Mouse (Mus musculus): ENCODE data around the gene Clcnka. TPM values are rescaled to one million over a fixed set of nuclear protein-coding genes. Genes with fewer than 3 reads are reported as not detected.
A peak's percentile ranks its signal among the peaks of the same experiment; 100 is the strongest.

The Clcnka gene
- polyA plus RNA-seq, 1 experiment from 2014 or later: not detected

DNA sequence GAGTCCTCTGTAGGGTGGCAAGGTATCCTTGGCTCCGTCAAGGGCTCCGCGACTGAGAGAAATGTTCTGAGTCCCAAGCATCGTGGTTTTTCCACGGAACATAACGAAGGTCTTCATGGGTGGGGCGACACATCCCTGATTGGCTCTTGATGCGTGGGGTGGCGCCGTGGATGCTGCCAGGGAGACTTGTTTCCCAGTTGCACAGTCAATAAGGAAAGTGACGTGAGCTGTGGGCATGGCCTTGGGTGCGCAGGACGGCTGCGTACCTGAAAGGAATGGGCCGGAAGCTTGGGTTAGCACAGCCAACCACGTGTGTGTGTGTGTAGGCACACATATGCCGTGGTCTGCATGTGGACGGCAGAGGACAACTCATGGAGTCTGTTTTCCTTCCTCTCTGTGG is 34.7 kb upstream of the Clcnka start:
- no peaks in the 10 kb centered on the region for H3K9me3 ChIP-seq (ENCODE audit: control insufficient read depth, low read length)
- no peaks in the 10 kb centered on the region for H3K36me3 ChIP-seq (ENCODE audit: control insufficient read depth, insufficient read depth, low read length)
- ATAC-seq (ENCODE audit: insufficient read depth, low FRiP score, low TSS enrichment): no peak
- H3K4me3 ChIP-seq (ENCODE audit: low read depth, low read length): no peak overlapping the region
- 84% methylated on average over 18 of the region's 18 CpGs for WGBS
- no peaks in the 10 kb centered on the region for H3K27me3 ChIP-seq (ENCODE audit: control insufficient read depth, insufficient read depth, low read length)
- H3K27ac ChIP-seq (ENCODE audit: low read depth, low read length): no peak overlapping the region
- no peak for DNase-seq (ENCODE audit: low spot score)
- H3K4me2 ChIP-seq (ENCODE audit: low read depth): no peak overlapping the region
- no peaks in the 10 kb centered on the region for H3K4me1 ChIP-seq (ENCODE audit: control insufficient read depth, insufficient read depth, low read length)
- no peak overlapping the region for H3K9ac ChIP-seq (ENCODE audit: low read length)

GRCm38 (mm10) chr4:141432666-141433065 is 34.1 kb upstream of the Clcnka start:
- Histone ChIP-seq H3K4me3 (ENCODE audit: low read depth, low read length) (no peak overlapping the region), H3K9me3 (ENCODE audit: control insufficient read depth, low read length) (no peaks in the 10 kb centered on the region), H3K4me2 (ENCODE audit: low read depth) (no peak overlapping the region), H3K27me3 (ENCODE audit: control insufficient read depth, insufficient read depth, low read length) (no peaks in the 10 kb centered on the region), H3K27ac (ENCODE audit: low read depth, low read length) (no peak overlapping the region), H3K9ac (ENCODE audit: low read length) (no peak overlapping the region), H3K36me3 (ENCODE audit: control insufficient read depth, insufficient read depth, low read length) (no peaks in the 10 kb centered on the region), H3K4me1 (ENCODE audit: control insufficient read depth, insufficient read depth, low read length) (no peaks in the 10 kb centered on the region)
- DNase-seq (ENCODE audit: low spot score) (no peak), ATAC-seq (ENCODE audit: insufficient read depth, low FRiP score, low TSS enrichment) (no peak)
- 67% methylated on average over 14 of the region's 14 CpGs for WGBS

- no peak overlapping the region for H3K4me2 ChIP-seq (ENCODE audit: low read depth)
Observed at GRCm38 (mm10) chr4:141430997-141431396, 32.5 kb upstream of the Clcnka start.

DNA sequence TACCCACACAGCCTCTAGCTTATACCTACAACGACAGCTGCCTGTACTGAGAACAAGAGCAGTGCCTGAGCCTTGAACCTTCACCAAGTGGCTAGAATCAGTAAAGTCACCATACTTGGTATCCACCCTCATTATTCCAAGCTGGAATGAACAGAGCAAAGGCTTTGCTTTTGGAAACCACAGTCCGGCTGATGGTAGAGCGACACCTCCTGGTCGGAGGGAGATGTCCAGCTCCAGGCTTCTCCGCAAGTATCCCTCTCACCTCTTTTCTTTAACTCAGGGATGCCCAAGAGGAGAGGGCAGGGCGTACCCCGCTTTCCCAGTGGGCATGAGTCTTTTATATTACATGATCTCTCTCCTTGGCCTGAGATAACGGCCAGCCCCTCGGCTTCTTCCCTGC is 31.3 kb upstream of the Clcnka start:
- Histone ChIP-seq H3K27me3 (ENCODE audit: control insufficient read depth, insufficient read depth, low read length) (0 out of 2 replicates have a peak, but pooled peaks cover 8% of the 10 kb centered on the region), H3K9ac (ENCODE audit: low read length) (no peak overlapping the region), H3K4me3 (ENCODE audit: low read depth, low read length) (no peak overlapping the region), H3K27ac (ENCODE audit: low read depth, low read length) (no peak overlapping the region), H3K36me3 (ENCODE audit: control insufficient read depth, insufficient read depth, low read length) (no peaks in the 10 kb centered on the region), H3K9me3 (ENCODE audit: control insufficient read depth, low read length) (no peaks in the 10 kb centered on the region), H3K4me1 (ENCODE audit: control insufficient read depth, insufficient read depth, low read length) (0 out of 2 replicates have a peak, but pooled peaks cover 3% of the 10 kb centered on the region), H3K4me2 (ENCODE audit: low read depth) (no peak overlapping the region)
- ATAC-seq (ENCODE audit: insufficient read depth, low FRiP score, low TSS enrichment) (no peak), DNase-seq (ENCODE audit: low spot score) (peak; percentile 25)
- WGBS: 52% methylated on average over 9 of the region's 9 CpGs

More at GRCm38 (mm10) chr4:141430997-141431396, 32.5 kb upstream of the Clcnka start:
- Histone ChIP-seq H3K4me1 (ENCODE audit: control insufficient read depth, insufficient read depth, low read length) (no peaks in the 10 kb centered on the region), H3K9ac (ENCODE audit: low read length) (no peak overlapping the region), H3K4me3 (ENCODE audit: low read depth, low read length) (no peak overlapping the region), H3K9me3 (ENCODE audit: control insufficient read depth, low read length) (no peaks in the 10 kb centered on the region), H3K27me3 (ENCODE audit: control insufficient read depth, insufficient read depth, low read length) (no peaks in the 10 kb centered on the region), H3K27ac (ENCODE audit: low read depth, low read length) (no peak overlapping the region), H3K36me3 (ENCODE audit: control insufficient read depth, insufficient read depth, low read length) (no peaks in the 10 kb centered on the region)
- 53% methylated on average over 9 of the region's 9 CpGs for WGBS
- DNase-seq (ENCODE audit: low spot score) (peak; percentile 67), ATAC-seq (ENCODE audit: insufficient read depth, low FRiP score, low TSS enrichment) (no peak)

DNA sequence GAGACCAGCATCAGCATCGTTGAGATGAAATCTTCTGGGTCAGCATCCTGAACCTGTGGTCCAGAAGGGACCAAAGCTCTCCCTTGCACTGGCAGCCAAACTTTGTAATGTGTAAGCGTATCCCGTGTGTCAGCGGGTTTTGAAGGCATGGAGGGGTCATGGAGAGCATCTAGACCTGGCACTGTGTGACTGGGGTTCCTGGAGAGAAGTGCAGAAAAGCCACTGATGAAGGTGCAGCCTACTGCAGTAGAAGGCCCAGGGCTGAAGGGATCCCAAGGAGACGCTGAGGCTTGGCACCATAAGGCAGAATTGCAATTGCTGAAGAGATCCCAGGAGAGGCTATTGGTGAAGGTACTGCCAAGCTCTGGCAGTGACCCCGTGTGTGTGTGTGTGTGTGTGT is 30.9 kb upstream of the Clcnka start:
- DNase-seq (ENCODE audit: low spot score) (no peak), ATAC-seq (ENCODE audit: insufficient read depth, low FRiP score, low TSS enrichment) (no peak)
- 0 out of 2 replicates have a peak, but pooled peaks cover 9% of the 10 kb centered on the region for H3K27me3 ChIP-seq (ENCODE audit: control insufficient read depth, insufficient read depth, low read length)
- no peaks in the 10 kb centered on the region for H3K36me3 ChIP-seq (ENCODE audit: control insufficient read depth, insufficient read depth, low read length)
- H3K27ac ChIP-seq (ENCODE audit: low read depth, low read length): no peak overlapping the region
- no peaks in the 10 kb centered on the region for H3K9me3 ChIP-seq (ENCODE audit: control insufficient read depth, low read length)
- 0 out of 2 replicates have a peak, but pooled peaks cover 3% of the 10 kb centered on the region for H3K4me1 ChIP-seq (ENCODE audit: control insufficient read depth, insufficient read depth, low read length)
- H3K4me3 ChIP-seq (ENCODE audit: low read depth, low read length): no peak overlapping the region
- H3K4me2 ChIP-seq (ENCODE audit: low read depth): no peak overlapping the region
- 78% methylated on average over 6 of the region's 6 CpGs for WGBS
- H3K9ac ChIP-seq (ENCODE audit: low read length): no peak overlapping the region

- H3K4me2 ChIP-seq (ENCODE audit: low read depth): no peak overlapping the region
- H3K9me3 ChIP-seq (ENCODE audit: control insufficient read depth, low read length): no peaks in the 10 kb centered on the region
- H3K36me3 ChIP-seq (ENCODE audit: control insufficient read depth, insufficient read depth, low read length): no peaks in the 10 kb centered on the region
- H3K4me1 ChIP-seq (ENCODE audit: control insufficient read depth, insufficient read depth, low read length): 0 out of 2 replicates have a peak, but pooled peaks cover 3% of the 10 kb centered on the region
- DNase-seq (ENCODE audit: low spot score) (no peak), ATAC-seq (ENCODE audit: insufficient read depth, low FRiP score, low TSS enrichment) (no peak)
- H3K27me3 ChIP-seq (ENCODE audit: control insufficient read depth, insufficient read depth, low read length): 0 out of 2 replicates have a peak, but pooled peaks cover 9% of the 10 kb centered on the region
- H3K27ac ChIP-seq (ENCODE audit: low read depth, low read length): no peak overlapping the region
- WGBS: 89% methylated on average over 13 of the region's 13 CpGs
- H3K9ac ChIP-seq (ENCODE audit: low read length): no peak overlapping the region
- no peak overlapping the region for H3K4me3 ChIP-seq (ENCODE audit: low read depth, low read length)
Observed at GRCm38 (mm10) chr4:141427921-141428320, 29.4 kb upstream of the Clcnka start.

DNA sequence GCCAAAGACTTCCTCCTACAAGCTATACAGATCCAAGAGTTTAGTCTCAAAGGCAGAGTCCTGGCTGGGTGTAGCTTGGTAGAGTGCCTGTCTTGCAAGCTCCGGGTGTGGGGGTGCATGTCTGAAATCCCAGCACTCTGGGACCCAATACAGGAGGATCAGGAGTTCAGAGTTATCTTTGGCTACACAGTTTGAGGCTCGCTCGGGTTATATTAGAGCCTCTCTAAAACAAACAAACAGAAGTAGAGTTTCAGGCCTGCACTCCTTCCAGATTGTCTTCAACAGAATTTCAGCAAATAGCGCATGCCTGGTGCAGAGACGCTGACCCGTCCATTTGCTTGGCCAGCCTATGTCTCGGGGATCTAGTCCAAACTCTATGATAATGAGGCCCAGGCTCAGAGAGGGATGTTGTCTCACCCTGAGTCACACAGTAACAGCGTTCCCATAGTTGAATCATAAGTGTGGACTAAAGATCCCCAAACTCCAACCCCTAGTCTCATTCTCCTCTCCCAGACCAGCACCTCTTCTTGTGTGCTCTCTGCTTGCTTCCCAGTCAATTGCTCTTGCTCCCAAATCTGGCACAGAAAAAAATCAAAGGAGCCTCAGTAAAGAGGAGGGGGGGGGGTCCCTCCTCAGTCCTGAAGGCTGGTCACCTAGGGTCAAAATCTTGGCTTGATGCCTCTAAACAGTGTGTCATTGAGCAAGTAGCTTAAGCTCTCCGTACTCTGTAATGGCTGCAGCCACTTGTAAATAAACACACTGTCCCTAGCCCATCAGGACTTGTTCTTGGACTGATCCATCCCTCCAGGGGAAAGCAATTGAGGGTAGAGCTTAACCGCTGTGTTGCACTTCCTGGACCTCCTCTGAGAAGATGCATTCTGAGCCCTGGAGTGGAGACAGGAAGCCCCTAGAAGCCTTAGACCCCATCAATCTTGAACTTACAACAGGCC is 28.5 kb upstream of the Clcnka start:
- H3K27me3 ChIP-seq (ENCODE audit: control insufficient read depth, insufficient read depth, low read length): peaks cover 9% of the 10 kb centered on the region; the same call in 1 of the 2 replicates
- no peaks in the 10 kb centered on the region for H3K36me3 ChIP-seq (ENCODE audit: control insufficient read depth, insufficient read depth, low read length)
- no peak overlapping the region for H3K27ac ChIP-seq (ENCODE audit: low read depth, low read length)
- 80% methylated on average over 10 of the region's 10 CpGs for WGBS
- no peak for DNase-seq (ENCODE audit: low spot score)
- H3K4me3 ChIP-seq (ENCODE audit: low read depth, low read length): no peak overlapping the region
- H3K9me3 ChIP-seq (ENCODE audit: control insufficient read depth, low read length): no peaks in the 10 kb centered on the region
- ATAC-seq (ENCODE audit: insufficient read depth, low FRiP score, low TSS enrichment): no peak
- H3K9ac ChIP-seq (ENCODE audit: low read length): no peak overlapping the region
- H3K4me1 ChIP-seq (ENCODE audit: control insufficient read depth, insufficient read depth, low read length): 0 out of 2 replicates have a peak, but pooled peaks cover 3% of the 10 kb centered on the region
- no peak overlapping the region for H3K4me2 ChIP-seq (ENCODE audit: low read depth)

GRCm38 (mm10) chr4:141425484-141426479 is 27.3 kb upstream of the Clcnka start:
- H3K36me3 ChIP-seq (ENCODE audit: control insufficient read depth, insufficient read depth, low read length): no peaks in the 10 kb centered on the region
- H3K4me2 ChIP-seq (ENCODE audit: low read depth): peak overlapping the region; percentile 58
- H3K9ac ChIP-seq (ENCODE audit: low read length): peak overlapping the region; percentile 37
- ATAC-seq (ENCODE audit: insufficient read depth, low FRiP score, low TSS enrichment): peak; percentile 69; the same call in 1 of the 2 replicates
- no peak overlapping the region for H3K27ac ChIP-seq (ENCODE audit: low read depth, low read length)
- H3K9me3 ChIP-seq (ENCODE audit: control insufficient read depth, low read length): no peaks in the 10 kb centered on the region
- H3K4me3 ChIP-seq (ENCODE audit: low read depth, low read length): peak overlapping the region; percentile 32
- 5% methylated on average over 35 of the region's 36 CpGs for WGBS
- DNase-seq (ENCODE audit: low spot score): peak; percentile 44
- peaks cover 9% of the 10 kb centered on the region; the same call in 1 of the 2 replicates for H3K27me3 ChIP-seq (ENCODE audit: control insufficient read depth, insufficient read depth, low read length)
- H3K4me1 ChIP-seq (ENCODE audit: control insufficient read depth, insufficient read depth, low read length): 0 out of 2 replicates have a peak, but pooled peaks cover 3% of the 10 kb centered on the region
